Mouse (Mus musculus) ES-Bruce4 (cell line): ENCODE results near the gene Tmem252. TPM values are rescaled to one million over a fixed set of nuclear protein-coding genes. Genes with fewer than 3 reads are reported as not detected.

Source experiments
- H3K27ac ChIP-seq: 2 replicates; pipeline ENCODE4 v1.5.1; 2012; ENCODE audit warnings: low read length, inconsistent platforms; ENCODE audit not compliant: insufficient read depth
- H3K27me3 ChIP-seq: 2 replicates; pipeline ENCODE4 v1.6.1; 2012; ENCODE audit warnings: mild to moderate bottlenecking, low read length, inconsistent platforms; ENCODE audit not compliant: control insufficient read depth, poor library complexity, insufficient read depth, severe bottlenecking
- H3K36me3 ChIP-seq: 2 replicates; pipeline ENCODE4 v1.6.1; 2012; ENCODE audit warnings: inconsistent platforms, mild to moderate bottlenecking, low read length, moderate library complexity; ENCODE audit not compliant: control insufficient read depth, poor library complexity, insufficient read depth, severe bottlenecking
- H3K4me1 ChIP-seq: one replicate; pipeline ENCODE4 v1.8.1; 2011; ENCODE audit warnings: low read length; ENCODE audit not compliant: control insufficient read depth, insufficient read depth
- H3K4me3 ChIP-seq: 2 replicates; pipeline ENCODE4 v1.5.1; 2011; ENCODE audit warnings: low read depth, mild to moderate bottlenecking, low read length
- H3K9ac ChIP-seq: 2 replicates; pipeline ENCODE4 v1.6.1; 2012; ENCODE audit warnings: low read depth, mild to moderate bottlenecking, inconsistent platforms; ENCODE audit not compliant: poor library complexity, severe bottlenecking
- H3K9me3 ChIP-seq: replicated peaks from 2 replicates; pipeline ENCODE4 v1.6.1; 2012; ENCODE audit warnings: mild to moderate bottlenecking, low read length, inconsistent platforms; ENCODE audit not compliant: control insufficient read depth, poor library complexity, insufficient read depth, severe bottlenecking
- CTCF ChIP-seq: IDR thresholded peaks from one replicate; pipeline ENCODE4 v1.8.1; 2011; ENCODE audit warnings: low read depth, low read length
- EP300 ChIP-seq: IDR thresholded peaks from 2 replicates; pipeline ENCODE4 v1.6.1; 2011; ENCODE audit warnings: low read depth, low read length; ENCODE audit not compliant: insufficient read depth
- POLR2A ChIP-seq: IDR thresholded peaks from one replicate; pipeline ENCODE4 v1.8.1; 2011; ENCODE audit warnings: low read length; ENCODE audit not compliant: insufficient read depth
- polyA plus RNA-seq: library from polyadenylated mRNA; stranded (reverse); fragments of >200 nt; gene quantifications from 2 replicates; pipeline ENCODE4 v1.2.4, GENCODE M21; 2011; ENCODE audit warnings: low read depth; ENCODE audit not compliant: missing spikeins, insufficient read depth, insufficient read length

The Tmem252 gene
- polyA plus RNA-seq, 1 experiment: not detected

DNA sequence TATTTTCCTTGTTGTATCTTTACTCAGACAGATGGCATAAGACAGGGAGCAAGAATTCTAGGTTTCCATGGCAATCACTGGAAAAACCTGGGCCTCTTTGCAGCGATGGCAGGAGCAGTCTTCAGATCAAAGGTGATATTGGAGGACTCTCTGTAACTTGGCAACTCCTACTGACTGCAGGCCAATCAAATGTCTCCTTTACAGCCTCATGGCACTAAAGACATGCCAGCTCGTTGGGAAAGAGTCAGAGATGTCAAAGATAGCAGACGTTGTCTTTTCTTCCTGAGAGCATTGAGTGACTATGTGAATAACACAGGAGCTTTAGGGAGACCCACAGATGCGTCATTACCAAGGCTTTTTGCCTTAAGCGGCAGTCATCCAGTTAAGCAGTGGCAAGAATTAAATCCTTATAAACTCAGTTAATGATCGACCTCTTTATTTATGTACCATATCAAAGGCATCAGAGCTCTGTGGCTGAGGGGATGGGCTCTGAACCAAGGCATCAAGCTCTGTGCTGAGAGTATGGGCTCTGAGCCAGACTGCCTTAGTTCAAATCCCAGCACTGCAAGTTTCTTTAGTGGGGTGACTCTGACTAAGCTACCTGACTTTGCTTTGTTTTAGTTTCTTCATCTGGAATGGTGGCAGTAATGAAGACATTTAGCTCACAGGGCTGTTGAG lies 21.3 kb upstream of the Tmem252 start:
- no peaks in the 10 kb centered on the region for H3K4me1 ChIP-seq
- H3K36me3 ChIP-seq: no peaks in the 10 kb centered on the region
- no peak overlapping the region for H3K4me3 ChIP-seq
- no peak overlapping the region for H3K9ac ChIP-seq
- no peaks in the 10 kb centered on the region for H3K9me3 ChIP-seq
- no peak for TF ChIP-seq POLR2A
- no peak for TF ChIP-seq CTCF
- no peak for TF ChIP-seq EP300
- no peaks in the 10 kb centered on the region for H3K27me3 ChIP-seq
- no peak overlapping the region for H3K27ac ChIP-seq

DNA sequence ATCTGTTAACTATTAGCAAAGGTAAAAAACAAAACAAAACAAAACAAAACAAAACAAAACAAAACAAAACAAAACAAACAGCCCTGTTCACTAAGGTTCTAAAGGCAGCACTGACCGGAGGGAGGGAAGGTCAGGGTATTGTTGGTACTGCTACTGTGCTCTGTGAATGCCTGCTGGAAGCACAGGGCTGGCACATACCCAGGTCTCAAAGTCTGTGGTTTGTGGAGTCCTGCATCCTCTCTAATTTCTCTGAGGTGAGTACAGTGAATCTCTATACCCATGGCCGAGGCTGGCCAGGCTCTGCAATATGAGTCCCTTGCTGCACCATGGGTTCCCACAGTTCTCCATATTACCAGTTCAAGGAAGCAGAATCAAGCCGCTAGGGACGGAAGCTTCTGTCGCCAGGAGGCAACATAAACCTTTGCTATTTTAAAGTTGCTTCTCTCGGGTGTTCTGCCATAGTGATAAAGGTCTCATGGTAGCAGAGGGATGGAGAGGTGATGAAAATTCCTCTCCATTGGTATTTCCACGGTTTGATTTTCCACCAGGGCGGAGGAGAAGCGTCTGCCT lies 20.5 kb upstream of the Tmem252 start:
- Histone ChIP-seq H3K4me3 (no peak overlapping the region), H3K9me3 (no peaks in the 10 kb centered on the region)
- TF ChIP-seq CTCF (no peak), POLR2A (no peak), EP300 (no peak)

DNA sequence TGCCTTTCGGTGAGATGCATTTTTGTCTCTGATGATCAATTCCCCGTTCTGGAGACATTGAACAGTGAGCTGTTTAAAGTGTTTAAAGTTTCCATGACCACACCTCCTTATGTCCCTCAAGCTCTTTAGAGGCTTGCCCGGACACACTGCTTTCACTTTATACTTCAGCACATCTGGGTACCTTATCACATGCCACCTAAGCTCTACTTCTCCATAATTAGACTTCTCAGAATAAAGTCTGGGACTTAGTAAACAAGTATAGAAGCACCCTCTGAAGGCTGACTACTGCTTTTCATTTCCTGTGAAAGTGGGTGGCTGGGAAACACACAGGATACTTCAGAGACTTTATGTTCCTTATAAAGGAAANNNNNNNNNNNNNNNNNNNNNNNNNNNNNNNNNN lies 16.8 kb upstream of the Tmem252 start:
- Histone ChIP-seq H3K4me3 (no peak overlapping the region), H3K27ac (no peak overlapping the region), H3K9ac (no peak overlapping the region), H3K9me3 (no peaks in the 10 kb centered on the region), H3K27me3 (no peaks in the 10 kb centered on the region), H3K36me3 (no peaks in the 10 kb centered on the region), H3K4me1 (no peaks in the 10 kb centered on the region)
- TF ChIP-seq EP300 (no peak), CTCF (no peak), POLR2A (no peak)

More for the DNA sequence above, 20.5 kb upstream of the Tmem252 start:
- Histone ChIP-seq H3K36me3 (no peaks in the 10 kb centered on the region), H3K27me3 (no peaks in the 10 kb centered on the region), H3K27ac (no peak overlapping the region), H3K9ac (no peak overlapping the region), H3K4me1 (no peaks in the 10 kb centered on the region)

DNA sequence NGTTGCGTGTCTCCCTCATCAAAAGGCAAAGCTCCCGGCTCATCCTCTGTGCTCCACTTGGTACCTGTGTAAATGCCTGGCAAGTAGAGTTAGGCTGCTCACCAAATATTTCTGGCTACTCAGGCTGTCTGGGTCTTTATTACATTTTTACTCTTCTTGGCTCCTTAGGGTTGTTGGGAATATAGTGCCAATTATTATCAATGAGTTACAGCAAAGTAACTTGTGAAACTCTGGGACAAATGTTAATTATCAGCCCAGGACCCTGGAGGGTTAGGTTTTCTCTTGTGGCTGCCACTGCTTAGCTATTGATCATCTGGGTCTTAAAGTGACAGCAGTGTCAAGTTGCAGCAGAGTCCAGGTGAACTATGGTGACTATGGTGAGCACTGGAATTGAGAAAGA lies 11.5 kb upstream of the Tmem252 start:
- Histone ChIP-seq H3K9me3 (no peaks in the 10 kb centered on the region), H3K4me3 (no peak overlapping the region), H3K9ac (no peak overlapping the region), H3K27me3 (no peaks in the 10 kb centered on the region), H3K27ac (no peak overlapping the region), H3K4me1 (no peaks in the 10 kb centered on the region), H3K36me3 (no peaks in the 10 kb centered on the region)
- TF ChIP-seq EP300 (no peak), POLR2A (no peak), CTCF (no peak)

DNA sequence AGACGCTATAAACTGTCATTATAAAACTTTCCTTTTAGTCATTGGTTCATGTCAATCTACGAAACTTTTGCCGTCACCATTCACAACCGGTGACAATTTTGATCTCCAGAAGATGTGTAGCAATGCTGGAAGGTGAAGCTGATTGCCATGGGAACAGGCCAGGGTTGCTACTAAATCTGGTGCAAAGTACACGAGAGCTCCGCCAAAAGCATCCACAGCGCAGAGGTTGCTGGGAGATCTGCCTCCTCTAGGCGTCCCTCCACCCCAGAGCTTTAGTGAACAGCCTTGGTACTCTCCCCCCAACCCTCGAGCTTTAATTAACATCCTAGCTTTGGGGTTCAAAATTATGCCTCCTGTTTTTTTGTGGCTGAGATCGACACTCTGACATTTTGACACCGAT lies 8.0 kb upstream of the Tmem252 start:
- Histone ChIP-seq H3K27ac (no peak overlapping the region), H3K9me3 (no peaks in the 10 kb centered on the region), H3K36me3 (no peaks in the 10 kb centered on the region), H3K27me3 (no peaks in the 10 kb centered on the region), H3K4me3 (no peak overlapping the region), H3K4me1 (no peaks in the 10 kb centered on the region), H3K9ac (no peak overlapping the region)
- TF ChIP-seq EP300: no peak
- no peak for TF ChIP-seq POLR2A
- TF ChIP-seq CTCF: no peak

DNA sequence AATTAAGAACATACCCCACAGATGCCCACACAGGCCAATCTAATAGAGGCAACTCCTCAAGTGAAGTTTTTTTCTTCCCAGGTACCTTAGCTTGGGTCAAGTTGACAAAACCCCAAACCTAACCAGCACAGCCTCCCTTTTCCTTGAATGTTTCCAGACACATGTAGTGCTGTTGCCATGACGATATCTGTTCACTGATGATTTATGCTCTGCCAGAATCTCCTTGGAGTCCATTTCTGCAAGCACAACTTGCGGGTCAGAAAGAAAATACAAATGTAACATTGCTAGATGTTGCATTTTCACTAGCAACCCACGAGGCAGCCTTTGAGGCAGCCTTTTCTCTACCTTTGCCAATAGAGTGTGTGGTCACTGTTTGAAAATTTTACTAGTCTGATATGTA lies 6.3 kb upstream of the Tmem252 start:
- Histone ChIP-seq H3K27me3 (no peaks in the 10 kb centered on the region), H3K4me1 (no peaks in the 10 kb centered on the region), H3K9ac (no peak overlapping the region), H3K36me3 (no peaks in the 10 kb centered on the region), H3K9me3 (no peaks in the 10 kb centered on the region), H3K4me3 (no peak overlapping the region), H3K27ac (no peak overlapping the region)
- TF ChIP-seq EP300: no peak
- no peak for TF ChIP-seq POLR2A
- no peak for TF ChIP-seq CTCF
